Mouse (Mus musculus) megakaryocyte-erythroid progenitor cell, adult 5-6 weeks (primary cell): ENCODE results near the gene Serpina3n. TPM values are rescaled to one million over a fixed set of nuclear protein-coding genes. Genes with fewer than 3 reads are reported as not detected.
"Not testable (repeated sequence)": the region's sequence is repeated elsewhere in the genome, so short reads cannot be mapped to it uniquely, and the experiment has no call there.

Experiments
- ATAC-seq: replicated peaks from 2 replicates; pipeline ENCODE4 v1.8.0; 2016; ENCODE audit warnings: mild to moderate bottlenecking, inconsistent platforms; ENCODE audit not compliant: severe bottlenecking, poor library complexity, low FRiP score, low TSS enrichment
- total RNA-seq, 2 experiments: library from RNA; stranded (forward) in 1 of 2; stranded (reverse) in 1 of 2; fragments of 200-1000, 215-1000 nt in 1 of 2; fragments of >200 nt in 1 of 2; fragmentation: Nextera tagmentation in 1 of 2; gene quantifications; 2 replicates each; pipeline ENCODE4 v1.2.3; 2014 to 2017

Gene Serpina3n
- total RNA-seq (2014; fragmentation: Nextera tagmentation) (not detected in 2 replicates), total RNA-seq (2017) (not detected in 2 replicates)

DNA sequence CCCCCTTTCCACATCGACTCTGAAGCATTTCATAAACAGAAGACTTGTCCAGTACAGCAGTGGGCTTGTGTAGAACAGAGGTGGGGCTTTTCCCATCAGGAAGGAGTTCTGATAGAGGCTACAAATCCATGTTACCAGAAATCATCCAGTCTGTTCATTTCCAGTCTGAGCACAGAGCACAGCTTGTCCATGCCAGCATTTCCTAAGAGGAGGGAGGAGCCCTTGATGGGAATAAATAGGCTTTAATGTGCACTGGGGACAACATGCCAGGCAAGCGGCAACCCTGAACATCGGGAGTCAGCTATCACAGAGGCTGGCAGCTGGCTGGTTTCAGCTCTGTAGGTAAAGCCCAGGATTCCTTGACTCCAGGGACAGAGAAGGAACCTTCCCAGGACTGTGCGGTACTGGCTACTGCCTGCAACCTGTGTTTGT lies at the start of gene Serpina3n:
Gene Serpina3n, plus strand, starts transcription at position 276 of the 432 bp plus-strand sequence.
- no peak for ATAC-seq

DNA sequence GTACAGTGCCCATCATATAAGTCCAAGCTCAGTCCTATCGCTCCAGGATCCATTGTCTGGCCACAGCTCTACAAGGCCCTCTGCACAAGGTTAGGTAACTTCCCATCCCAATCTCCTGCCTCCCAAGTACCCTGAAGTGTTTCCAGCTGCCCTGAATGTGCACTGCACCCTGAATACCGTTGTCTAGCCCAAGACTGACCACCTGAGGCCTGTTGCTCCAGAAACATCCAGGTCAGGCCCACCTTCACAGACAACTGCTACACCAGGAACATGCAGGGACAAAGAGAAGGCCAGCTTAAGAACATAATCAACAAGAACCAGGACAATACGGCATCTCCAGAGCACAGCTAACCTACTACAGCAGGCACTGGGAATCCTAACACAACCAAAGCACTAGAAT lies 36.5 kb upstream of the Serpina3n start:
- no peak for ATAC-seq

DNA sequence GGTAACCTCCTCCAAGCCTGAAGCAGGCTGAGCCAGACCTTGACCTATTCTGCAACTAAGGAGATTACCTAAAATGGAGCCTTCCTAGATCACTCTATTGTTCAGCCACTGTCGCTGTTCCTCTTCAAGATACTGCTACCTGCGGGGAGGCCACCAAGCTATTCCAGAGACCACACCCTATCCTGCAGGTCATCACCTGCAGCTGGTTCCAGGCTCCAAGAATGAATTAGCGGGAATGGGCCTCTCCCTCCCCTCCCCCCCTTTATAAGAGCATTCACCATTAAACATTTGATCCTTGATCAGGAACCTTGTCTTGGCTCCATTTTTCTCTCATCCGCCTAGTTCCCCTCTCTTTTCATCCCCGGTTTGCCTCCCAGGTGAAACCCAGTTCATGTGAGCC lies 29.4 kb upstream of the Serpina3n start:
- not testable (repeated sequence) for ATAC-seq

DNA sequence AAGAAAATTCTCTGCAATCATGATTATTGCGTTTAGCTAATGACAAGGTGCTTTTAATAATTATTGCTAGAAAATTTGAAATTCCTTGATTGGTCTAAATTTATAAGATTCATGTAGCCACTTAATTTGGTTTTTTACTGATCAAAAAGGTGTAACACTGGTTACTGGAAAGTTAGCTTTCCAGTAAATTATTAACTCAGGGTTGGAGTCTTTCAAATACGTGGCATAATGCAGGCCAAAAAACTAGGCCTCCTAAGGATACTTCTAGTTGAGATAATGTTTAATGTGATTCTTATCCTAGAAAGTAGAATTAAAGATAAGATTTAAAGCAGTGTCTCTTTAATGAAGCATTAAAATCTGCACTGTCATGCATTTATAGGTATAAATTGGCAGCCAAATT lies 28.2 kb upstream of the Serpina3n start:
- not testable (repeated sequence) for ATAC-seq

DNA sequence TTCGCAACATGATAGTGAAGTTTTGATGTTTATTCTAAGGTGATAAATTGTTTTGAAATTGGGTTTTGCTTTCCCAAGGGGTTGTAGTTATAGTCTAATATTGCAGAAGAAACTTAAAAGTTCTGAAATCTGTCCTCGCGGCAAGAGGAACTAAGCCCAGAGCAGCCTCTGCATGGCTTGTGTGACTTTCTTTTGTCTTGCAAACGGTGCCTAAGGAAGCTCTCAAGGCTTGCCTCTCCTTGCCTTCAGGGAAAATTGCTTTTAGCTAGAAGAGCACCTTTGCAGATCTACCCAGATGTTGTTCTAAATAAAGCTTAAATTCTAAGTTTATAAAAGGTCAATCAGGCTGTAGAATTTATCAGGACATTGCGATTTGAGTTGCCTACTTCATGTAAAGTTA lies 27.7 kb upstream of the Serpina3n start:
- ATAC-seq = not testable (repeated sequence)

DNA sequence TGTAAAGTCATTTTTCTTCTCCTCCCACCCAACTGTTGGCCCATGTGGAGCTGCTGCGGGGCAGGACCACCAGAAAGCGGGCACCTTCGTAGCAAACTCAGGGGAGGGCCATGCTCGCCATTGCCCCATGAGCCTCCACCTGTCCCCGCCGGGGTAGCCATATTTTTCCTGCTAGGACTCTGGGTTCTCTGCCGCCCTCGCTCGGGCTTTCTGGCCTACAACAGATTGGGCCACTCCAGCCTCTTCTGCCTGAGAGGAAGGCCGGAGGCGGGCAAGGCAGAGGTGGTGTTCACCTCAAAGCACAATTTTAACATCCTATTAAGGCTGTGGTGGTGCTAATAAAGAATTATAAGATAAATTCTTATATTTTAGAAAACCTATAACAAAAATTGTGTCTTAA lies 26.7 kb upstream of the Serpina3n start:
- no peak for ATAC-seq

DNA sequence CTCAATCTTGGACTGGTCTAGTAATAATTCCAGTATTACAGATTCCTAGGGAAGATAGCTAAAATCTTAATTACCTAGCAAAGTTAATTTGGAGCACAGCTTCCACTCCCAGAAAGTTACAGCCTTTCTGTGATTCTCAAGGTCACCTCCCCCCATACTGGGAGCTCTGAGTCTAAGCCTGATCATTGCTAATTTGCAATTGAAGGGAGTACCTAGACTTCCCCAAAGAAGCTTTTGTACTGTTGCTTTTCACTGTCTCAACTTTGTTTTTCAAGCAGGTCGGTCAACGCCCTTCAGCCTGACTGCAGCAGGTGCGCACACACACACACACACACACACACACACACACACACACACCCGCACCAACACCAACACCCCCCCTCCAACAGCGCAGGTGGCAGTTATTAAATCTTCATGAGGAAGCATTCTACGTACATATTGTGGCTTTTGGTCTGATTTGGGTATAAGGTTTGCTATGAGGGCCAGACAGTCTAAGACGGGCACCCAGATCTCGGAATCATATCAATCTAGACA lies 25.4 kb upstream of the Serpina3n start:
- not testable (repeated sequence) for ATAC-seq

DNA sequence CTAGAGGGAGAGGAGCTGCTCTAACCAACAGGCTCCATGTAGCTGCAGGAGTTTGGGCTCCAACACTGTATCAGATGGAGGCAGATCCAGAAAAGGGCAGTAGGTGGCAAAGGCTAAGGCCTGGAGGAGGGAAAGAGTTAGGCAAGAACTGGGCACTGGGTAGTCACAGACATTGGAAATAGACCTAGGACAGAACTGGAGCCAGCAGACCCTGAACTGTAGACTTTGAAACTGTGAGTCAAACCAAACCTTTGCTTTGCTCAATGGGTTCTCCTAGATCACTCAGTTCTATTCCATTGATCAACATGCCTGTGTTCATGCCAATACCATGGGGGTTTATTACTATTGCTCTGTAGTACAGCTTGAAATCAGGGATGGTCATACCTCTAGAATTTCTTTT lies 20.5 kb upstream of the Serpina3n start:
- not testable (repeated sequence) for ATAC-seq

DNA sequence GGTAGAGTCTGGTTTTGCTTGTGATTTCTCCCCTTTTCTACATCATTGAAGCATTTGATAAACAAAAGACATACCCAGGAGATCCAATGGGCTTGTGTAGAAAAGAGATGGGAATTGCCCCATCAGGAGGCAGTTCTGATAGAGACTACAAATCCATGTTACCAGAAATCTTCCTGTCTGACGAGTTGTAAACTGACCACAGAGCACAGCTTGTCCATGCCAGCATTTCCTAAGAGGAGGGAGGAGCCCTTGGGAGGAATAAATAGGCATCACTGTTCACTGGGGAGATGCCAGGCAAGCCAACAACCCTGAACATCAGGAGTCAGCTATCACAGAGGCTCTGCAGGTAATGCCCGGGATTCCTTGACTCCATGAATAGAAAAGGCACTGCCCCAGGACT lies 19.7 kb upstream of the Serpina3n start:
- ATAC-seq = not testable (repeated sequence)

DNA sequence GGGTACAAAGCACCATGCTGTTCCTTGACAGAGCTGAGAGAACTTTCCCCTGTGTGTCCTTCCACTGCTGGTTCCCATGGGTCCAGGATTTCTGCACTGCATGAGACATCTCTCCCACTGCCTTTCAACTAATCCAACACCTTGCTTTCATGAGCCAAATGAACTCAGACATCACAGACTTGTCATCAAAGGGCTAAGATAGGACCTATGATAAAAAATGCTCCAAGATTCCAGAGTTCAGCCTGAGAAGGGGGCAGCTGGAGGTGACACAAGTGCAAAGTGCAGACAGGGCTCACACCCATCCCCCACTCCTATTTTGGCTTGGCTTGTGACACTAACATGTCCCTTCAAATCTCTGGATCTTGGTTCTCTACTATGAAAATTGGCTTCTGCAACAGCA lies 18.1 kb upstream of the Serpina3n start:
- ATAC-seq = no peak

DNA sequence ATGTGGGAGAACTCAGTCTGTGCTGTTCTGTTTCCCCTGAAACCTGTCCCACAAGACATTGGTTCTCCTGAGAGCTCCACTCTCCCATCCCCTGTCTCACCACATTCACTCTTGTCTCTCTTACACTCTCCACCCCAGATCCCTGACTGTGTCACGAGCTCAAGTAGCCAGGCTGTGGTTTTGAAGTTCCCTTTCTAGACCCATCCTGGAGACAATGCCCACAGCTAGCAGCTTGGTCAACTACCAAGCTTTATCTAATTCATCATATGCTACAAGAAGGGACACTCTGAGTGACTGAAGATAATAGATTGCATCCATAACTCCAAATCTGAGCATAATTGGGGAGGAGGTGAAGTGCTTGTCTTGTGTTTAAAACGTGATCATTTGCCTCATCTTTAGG lies 15.5 kb upstream of the Serpina3n start:
- ATAC-seq = not testable (repeated sequence)

DNA sequence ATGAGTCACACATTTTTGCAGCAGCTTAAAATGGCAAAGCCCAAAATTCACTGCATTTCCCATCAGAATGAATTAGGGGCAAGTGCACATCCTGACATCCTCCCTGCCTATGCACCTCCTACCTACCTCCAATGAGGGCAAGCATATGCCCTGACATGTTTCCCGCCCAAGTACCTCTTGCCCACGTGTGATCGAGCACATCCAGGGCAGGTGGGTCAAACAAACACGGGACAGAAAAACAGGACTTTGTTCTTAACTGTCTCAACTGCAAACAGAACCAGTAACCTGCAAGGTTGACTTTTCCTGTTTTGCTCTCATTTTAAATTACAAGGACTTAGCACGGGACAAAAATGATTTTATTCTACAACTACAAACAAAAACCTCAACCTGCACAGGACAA lies 2.6 kb upstream of the Serpina3n start:
- ATAC-seq = no peak

DNA sequence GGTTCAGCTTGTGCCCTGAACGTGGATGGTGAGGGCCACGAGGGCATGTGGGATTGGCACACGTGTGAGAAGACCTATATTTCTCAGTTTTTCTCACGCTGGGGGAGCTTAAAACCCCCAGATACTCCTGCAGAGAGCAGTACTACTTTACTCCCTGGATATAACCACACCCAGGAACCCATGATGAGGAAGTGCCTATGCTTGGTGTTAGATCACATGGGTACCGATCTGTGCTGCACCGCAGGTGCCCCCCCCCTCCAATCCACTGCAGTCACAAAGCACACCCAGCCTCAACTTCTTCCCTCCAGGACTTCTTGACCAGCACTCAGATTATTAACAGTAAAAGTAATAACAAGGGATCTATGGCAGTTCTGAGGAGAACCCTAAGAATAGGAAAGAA lies 6.0 kb downstream of the Serpina3n start:
- no peak for ATAC-seq

DNA sequence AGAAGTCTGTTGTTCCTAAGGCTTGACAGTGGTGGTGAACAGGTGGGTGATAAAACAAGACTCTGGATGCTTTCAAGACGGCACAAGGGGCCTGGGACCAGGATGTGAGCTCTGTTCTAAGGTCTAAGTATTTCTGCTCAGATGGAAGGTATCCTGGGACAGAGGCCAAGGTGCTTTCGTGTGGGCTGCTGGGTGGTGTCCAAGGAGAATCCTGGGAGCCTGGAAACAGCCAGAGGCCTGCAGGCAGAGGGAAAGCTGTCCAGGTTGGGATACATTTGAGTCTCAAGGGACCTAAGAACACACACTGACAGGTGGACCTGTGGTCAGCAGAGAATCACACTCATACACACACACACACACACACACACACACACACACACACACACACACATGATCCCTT lies 8.0 kb downstream of the Serpina3n start:
- no peak for ATAC-seq

DNA sequence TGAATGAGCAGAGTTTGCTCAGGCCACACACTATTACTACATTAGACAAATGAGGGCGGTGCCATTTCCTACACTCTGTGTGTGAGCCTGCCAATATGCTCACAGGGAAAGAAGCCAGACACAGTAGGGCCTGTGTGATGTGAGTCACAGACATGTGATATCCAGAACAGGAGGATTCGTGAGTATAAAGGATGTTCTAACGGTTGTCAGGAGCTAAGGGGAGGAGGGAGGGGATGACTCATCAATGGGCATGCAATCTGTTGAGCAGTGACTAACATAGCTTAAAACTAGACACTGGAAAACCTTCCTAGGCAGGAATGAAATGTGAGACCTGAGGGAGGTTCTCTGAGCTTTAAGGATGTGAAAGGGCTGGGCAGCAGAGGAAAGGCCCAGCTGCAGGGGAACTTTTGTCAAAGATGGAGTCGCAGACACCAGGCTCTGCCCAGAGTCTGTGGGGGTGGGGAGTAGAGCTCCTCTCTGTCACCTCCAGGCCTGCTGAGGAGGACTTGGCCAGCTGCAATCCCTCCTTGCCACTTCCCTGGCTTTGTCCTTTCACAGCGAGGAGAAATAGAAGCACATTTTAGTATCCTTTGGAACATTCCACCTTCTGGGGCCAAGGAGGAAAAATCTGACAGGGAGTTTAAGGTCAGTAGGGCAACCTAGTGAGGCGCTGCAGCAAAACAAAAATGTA lies 9.2 kb downstream of the Serpina3n start:
- no peak for ATAC-seq

DNA sequence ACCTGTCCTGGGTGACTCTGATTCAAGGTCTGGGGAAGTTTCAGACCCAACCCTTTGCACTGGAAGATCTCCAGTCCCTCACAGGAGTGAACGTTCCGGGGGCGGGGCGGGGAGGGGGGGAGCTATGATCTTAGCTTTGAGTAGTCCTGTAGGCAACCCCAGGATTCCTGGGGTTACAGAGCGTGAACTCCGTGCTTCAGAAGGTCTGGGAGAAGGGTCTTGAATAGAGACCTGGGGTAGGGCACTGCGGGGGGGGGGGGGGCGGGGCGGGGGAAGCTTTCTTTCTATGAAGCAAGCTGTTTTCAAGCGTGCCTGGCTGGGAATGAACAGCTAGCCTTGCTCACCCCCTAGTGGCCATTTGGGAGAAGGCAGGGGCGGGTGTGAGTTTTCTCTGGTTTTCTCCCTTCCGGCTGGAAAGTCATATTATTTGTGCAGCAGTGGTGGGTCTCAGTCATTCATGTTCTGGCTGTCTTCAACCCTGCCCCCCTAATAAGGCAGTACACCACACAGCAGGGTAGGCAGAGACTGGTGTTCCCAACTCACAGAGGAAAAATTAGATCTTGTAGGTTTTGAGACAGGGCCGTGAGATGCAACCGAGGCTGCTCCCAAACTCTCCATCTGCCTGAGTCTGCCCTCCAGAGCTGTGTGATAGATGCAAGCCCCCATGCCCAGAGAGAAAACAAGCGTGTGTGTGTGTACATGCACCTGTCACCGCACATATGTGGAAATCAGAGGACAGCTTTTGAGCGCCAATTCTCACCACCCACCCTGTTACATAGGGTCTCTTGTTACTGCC lies 12.0 kb downstream of the Serpina3n start:
- peak; percentile 66 for ATAC-seq

DNA sequence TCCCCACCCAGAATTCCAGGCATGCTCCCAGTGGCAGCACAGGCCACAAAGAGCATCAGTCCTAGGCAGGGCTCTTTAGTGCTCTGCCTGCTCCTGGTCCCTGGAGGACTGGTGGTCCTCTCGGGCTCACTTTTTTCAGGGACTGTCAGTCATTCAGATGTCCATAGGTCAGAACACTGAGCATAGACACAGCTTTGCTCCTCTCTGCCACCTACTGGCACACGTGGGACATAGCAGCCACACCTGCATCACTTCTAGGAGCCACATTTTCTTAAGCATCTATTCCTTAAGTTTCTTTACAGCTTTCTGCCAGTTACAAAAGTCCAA lies 12.6 kb downstream of the Serpina3n start:
- ATAC-seq = peak; percentile 70

DNA sequence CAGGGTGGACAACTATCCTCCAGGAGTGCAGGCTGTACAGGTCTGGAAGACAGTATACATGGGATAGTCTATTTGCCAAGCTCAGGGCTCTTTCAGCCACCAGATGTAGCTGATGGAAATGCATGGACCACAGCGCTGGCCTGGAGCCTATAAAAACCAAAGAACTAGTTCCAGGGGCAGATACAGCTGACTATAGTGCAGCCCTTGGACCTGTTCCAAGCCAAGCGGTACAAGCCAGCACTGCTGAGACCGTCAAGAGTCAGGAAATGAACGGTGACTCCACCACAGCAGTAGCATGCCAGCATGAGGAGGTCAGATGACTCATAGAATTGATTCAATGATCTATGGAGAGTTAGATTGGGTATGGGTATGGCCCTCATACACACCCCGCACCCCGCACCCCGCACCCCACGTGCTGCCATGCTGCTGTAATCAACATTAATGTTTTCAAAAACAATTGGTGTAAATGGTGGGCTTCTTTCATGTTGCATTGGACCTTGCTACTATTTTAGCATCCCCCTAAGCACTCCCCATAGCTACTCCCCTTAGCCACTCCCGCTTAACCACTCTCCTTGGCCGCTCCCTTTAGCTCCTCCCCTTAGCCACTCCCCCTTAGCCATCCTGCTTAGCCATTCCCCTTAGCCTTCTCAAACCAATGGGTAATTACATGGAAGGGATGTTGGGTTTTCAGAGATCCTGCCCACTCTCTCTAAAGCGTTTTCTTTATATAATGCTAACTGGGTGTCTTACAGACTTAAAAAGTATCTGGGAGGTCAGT lies 16.3 kb downstream of the Serpina3n start:
- no peak for ATAC-seq

DNA sequence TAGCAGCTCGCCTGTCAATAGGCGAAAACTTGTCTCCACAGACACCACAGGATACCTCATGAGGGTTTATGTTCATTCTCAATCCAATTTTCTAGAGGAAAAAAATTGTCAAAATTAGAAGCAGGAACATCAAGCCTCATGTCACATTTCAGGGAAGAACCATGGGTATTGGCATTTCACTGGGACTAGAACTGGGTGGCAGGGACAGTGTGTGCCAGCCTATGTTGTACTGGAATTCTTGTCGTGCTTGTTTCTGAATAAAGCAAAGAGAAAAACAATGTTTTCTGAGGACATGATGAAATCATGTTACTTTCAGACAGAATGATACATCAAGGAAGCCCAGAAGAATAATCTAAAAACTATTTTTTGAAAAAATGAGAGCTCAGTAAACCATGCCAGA lies 19.1 kb downstream of the Serpina3n start:
- ATAC-seq = no peak

DNA sequence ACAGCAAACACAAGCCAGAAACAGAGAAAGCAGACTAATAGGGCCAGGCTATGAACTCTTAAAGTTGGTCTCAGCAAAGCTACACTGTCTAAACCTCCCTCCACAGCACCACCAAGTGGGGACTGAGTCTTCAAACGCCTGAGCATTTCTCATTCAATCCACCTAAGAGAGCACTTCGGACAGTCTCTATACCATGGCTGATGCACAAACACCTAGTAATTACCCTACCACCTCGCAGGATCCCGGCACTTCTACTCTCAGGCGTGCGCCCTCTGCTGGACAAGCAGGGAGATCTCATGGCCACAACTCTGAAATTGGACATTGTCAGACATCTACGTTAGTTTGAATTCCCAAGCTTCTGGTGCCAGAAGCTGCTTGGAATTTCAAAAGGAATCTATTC lies 20.4 kb downstream of the Serpina3n start:
- peak; percentile 82 for ATAC-seq
